Mouse (Mus musculus): ENCODE results near the gene Cst9. TPM values are rescaled to one million over a fixed set of nuclear protein-coding genes. Genes with fewer than 3 reads are reported as not detected.

Cst9 gene
- total and polyA plus RNA-seq, 3 experiments, result not detected

GRCm38 (mm10) chr2:148838075-148838777 lies 3.3 kb downstream of the Cst9 start:
- no peak overlapping the region for H3K9ac ChIP-seq (ENCODE audit: control insufficient read depth, low read depth, low read length, poor library complexity, severe bottlenecking)
- H3K4me3 ChIP-seq (ENCODE audit: control insufficient read depth in 1 of 2, insufficient read depth in 1 of 2, low read depth in 2 of 2, low read length in 2 of 2), result no peak overlapping the region
- no peaks in the 10 kb centered on the region for H3K4me1 ChIP-seq (ENCODE audit: control insufficient read depth in 1 of 2, insufficient read depth in 2 of 2, low read length in 2 of 2)
- H3K27me3 ChIP-seq (ENCODE audit: control insufficient read depth in 1 of 2, insufficient read depth in 2 of 2, low read length in 2 of 2), result no peaks in the 10 kb centered on the region; a peak in 1 of 4 replicates
- H3K27ac ChIP-seq (ENCODE audit: control insufficient read depth, low read depth, low read length), result no peak overlapping the region
- no peaks in the 10 kb centered on the region for H3K9me3 ChIP-seq (replicated peaks; ENCODE audit: insufficient read depth, low read length)
- TF ChIP-seq RCOR1 (IDR thresholded peaks at IDR 0.05; ENCODE audit: low read depth, low read length) (no peak), MYB (IDR thresholded peaks at IDR 0.05; ENCODE audit: low read depth, low read length) (no peak), MYC (IDR thresholded peaks at IDR 0.05; ENCODE audit: low read depth, low read length) (no peak)
- no peaks in the 10 kb centered on the region for H3K36me3 ChIP-seq (ENCODE audit: control insufficient read depth in 1 of 2, insufficient read depth in 2 of 2, low read length in 2 of 2)
- DNase-seq (ENCODE audit: low read depth, low spot score), result no peak
- H3K79me2 ChIP-seq (ENCODE audit: control insufficient read depth, insufficient read depth, low read length, poor library complexity), result no peaks in the 10 kb centered on the region

GRCm38 (mm10) chr2:148839224-148839623 lies 4.3 kb downstream of the Cst9 start:
- no peak for DNase-seq (ENCODE audit: low read depth, low spot score)
- no peaks in the 10 kb centered on the region for H3K79me2 ChIP-seq (ENCODE audit: control insufficient read depth, insufficient read depth, low read length, poor library complexity)
- H3K36me3 ChIP-seq (ENCODE audit: control insufficient read depth in 1 of 2, insufficient read depth in 2 of 2, low read length in 2 of 2), result no peaks in the 10 kb centered on the region
- no peak overlapping the region for H3K9ac ChIP-seq (ENCODE audit: control insufficient read depth, low read depth, low read length, poor library complexity, severe bottlenecking)
- no peaks in the 10 kb centered on the region; a peak in 1 of 4 replicates for H3K27me3 ChIP-seq (ENCODE audit: control insufficient read depth in 1 of 2, insufficient read depth in 2 of 2, low read length in 2 of 2)
- no peaks in the 10 kb centered on the region for H3K9me3 ChIP-seq (replicated peaks; ENCODE audit: insufficient read depth, low read length)
- TF ChIP-seq CTCF (IDR thresholded peaks at IDR 0.05 in 2 of 3, conservative IDR thresholded peaks at IDR 0.05 in 1 of 3; ENCODE audit: control insufficient read depth in 1 of 3, insufficient read depth in 1 of 3, low read depth in 2 of 3, low read length in 3 of 3, poor library complexity in 1 of 3, severe bottlenecking in 1 of 3), result no peak
- TF ChIP-seq CHD1 (IDR thresholded peaks at IDR 0.05; ENCODE audit: low read depth, low read length), result no peak
- TF ChIP-seq ETS1 (IDR thresholded peaks at IDR 0.05; ENCODE audit: low read depth, low read length), result no peak
- no peak for TF ChIP-seq MXI1 (IDR thresholded peaks at IDR 0.05; ENCODE audit: low read depth, low read length)
- no peak for TF ChIP-seq MAZ (IDR thresholded peaks at IDR 0.05; ENCODE audit: low read depth, low read length)
- TF ChIP-seq NRF1 (IDR thresholded peaks at IDR 0.05; ENCODE audit: insufficient read depth, low read depth, low read length, poor library complexity, severe bottlenecking), result no peak
- TF ChIP-seq ZC3H11A (IDR thresholded peaks at IDR 0.05; ENCODE audit: low read depth, low read length), result no peak
- no peak for TF ChIP-seq BHLHE40 (IDR thresholded peaks at IDR 0.05; ENCODE audit: borderline replicate concordance, low read depth, low read length)
- TF ChIP-seq EP300 (IDR thresholded peaks at IDR 0.05; ENCODE audit: low read depth in 1 of 2, low read length in 2 of 2), result no peak
- no peak for TF ChIP-seq MYB (IDR thresholded peaks at IDR 0.05; ENCODE audit: low read depth, low read length)
- no peak for TF ChIP-seq ZMIZ1 (IDR thresholded peaks at IDR 0.05; ENCODE audit: low read depth, low read length)
- TF ChIP-seq ZNF384 (IDR thresholded peaks at IDR 0.05; ENCODE audit: low read depth, low read length), result no peak
- TF ChIP-seq POLR2AphosphoS2 (IDR thresholded peaks at IDR 0.05; ENCODE audit: low read length), result no peak
- H3K4me3 ChIP-seq (ENCODE audit: control insufficient read depth in 1 of 2, insufficient read depth in 1 of 2, low read depth in 2 of 2, low read length in 2 of 2), result no peak overlapping the region
- H3K4me1 ChIP-seq (ENCODE audit: control insufficient read depth in 1 of 2, insufficient read depth in 2 of 2, low read length in 2 of 2), result no peaks in the 10 kb centered on the region
- no peak overlapping the region for H3K27ac ChIP-seq (ENCODE audit: control insufficient read depth, low read depth, low read length)
